Mouse (Mus musculus) frontal cortex, postnatal 10 days (tissue): ENCODE results near the gene Clec2l.
"Not testable (repeated sequence)": the region's sequence is repeated elsewhere in the genome, so short reads cannot be mapped to it uniquely, and the experiment has no call there.

Experiments used
- DNase-seq, 2 experiments: peaks; one replicate each; pipeline ENCODE4 v3.0.0; 2022; ENCODE audit warnings: low spot score in 2 of 2, mixed read lengths in 1 of 2

Gene Clec2l

GRCm38 (mm10) chr6:38670488-38670887, 7.6 kb downstream of the Clec2l start:
- DNase-seq, result not testable (repeated sequence)

GRCm38 (mm10) chr6:38671270-38671669, 8.4 kb downstream of the Clec2l start:
- no peak for DNase-seq

GRCm38 (mm10) chr6:38672011-38672410, 9.1 kb downstream of the Clec2l start:
- no peak for DNase-seq

- no peak for DNase-seq
Measured at GRCm38 (mm10) chr6:38676217-38676616, 13.3 kb downstream of the Clec2l start.

GRCm38 (mm10) chr6:38676723-38677122, 13.9 kb downstream of the Clec2l start:
- DNase-seq, result no peak

GRCm38 (mm10) chr6:38677629-38678028, 14.8 kb downstream of the Clec2l start:
- DNase-seq, result no peak

- no peak for DNase-seq
Measured at GRCm38 (mm10) chr6:38682532-38682931, 19.7 kb downstream of the Clec2l start.

- DNase-seq, result no peak
Measured at GRCm38 (mm10) chr6:38687216-38687615, 24.3 kb downstream of the Clec2l start.

GRCm38 (mm10) chr6:38688841-38689240, 26.0 kb downstream of the Clec2l start:
- no peak for DNase-seq

- no peak for DNase-seq
Measured at GRCm38 (mm10) chr6:38690615-38691014, 27.7 kb downstream of the Clec2l start.

GRCm38 (mm10) chr6:38691052-38691451, 28.2 kb downstream of the Clec2l start:
- no peak for DNase-seq

- DNase-seq, result no peak
Measured at GRCm38 (mm10) chr6:38692556-38692955, 29.7 kb downstream of the Clec2l start.

GRCm38 (mm10) chr6:38695380-38696054, 32.6 kb downstream of the Clec2l start:
- DNase-seq, result peak; percentile 48 to 78

- no peak for DNase-seq
Measured at GRCm38 (mm10) chr6:38696570-38696969, 33.7 kb downstream of the Clec2l start.

- DNase-seq, result no peak
Measured at GRCm38 (mm10) chr6:38698233-38698889, 35.5 kb downstream of the Clec2l start.

- DNase-seq, result no peak
Measured at GRCm38 (mm10) chr6:38701421-38701820, 38.6 kb downstream of the Clec2l start.

GRCm38 (mm10) chr6:38702810-38703399, 40.0 kb downstream of the Clec2l start:
- no peak for DNase-seq

GRCm38 (mm10) chr6:38703526-38703925, 40.7 kb downstream of the Clec2l start:
- DNase-seq, result no peak

- no peak for DNase-seq
Measured at GRCm38 (mm10) chr6:38704264-38704984, 41.6 kb downstream of the Clec2l start.

GRCm38 (mm10) chr6:38710449-38710848, 47.6 kb downstream of the Clec2l start:
- no peak for DNase-seq

GRCm38 (mm10) chr6:38713957-38714898, 51.4 kb downstream of the Clec2l start:
- no peak for DNase-seq
